Mouse (Mus musculus) erythroblast, embryonic 14.5 days (primary cell): ENCODE results near the gene Dnm2.

Source experiments
- GATA1 ChIP-seq: IDR thresholded peaks from 2 replicates; pipeline ENCODE4 v1.6.1; 2012; ENCODE audit warnings: low read length, inconsistent platforms, mixed read lengths
- TAL1 ChIP-seq: IDR thresholded peaks from 3 replicates; pipeline ENCODE4 v1.6.1; 2012; ENCODE audit warnings: low read length, inconsistent platforms, mixed read lengths

- TF ChIP-seq TAL1 (no peak), GATA1 (no peak)
Measured at GRCm38 (mm10) chr9:21537009-21537408, 112.3 kb downstream of the Dnm2 start.
